Comparison of ENCODE assay signal across 11 mouse cellular contexts in genomic region chr12:85956251-85956650, GRCm38 (mm10).
DNase-seq lines count a peak whose midpoint lies in the region; TF ChIP-seq lines count a peak whose summit lies in the region.
"Had no signal": no experiment of that assay in that cellular context is flagged by ENCODE, and none has a peak within 500 bp of the region (broad histone marks: within the 10 kb centered on the region; RNA-seq: fewer than 3 reads in every experiment).

No protein-coding gene starts in this region.

- no peaks in the 10 kb centered on the region for H3K9me3 ChIP-seq in hindbrain, embryonic 10.5 days

- TF ChIP-seq CTCF in gastrocnemius, adult 2 months (IDR thresholded peaks at IDR 0.05) = no peak
- TF ChIP-seq CTCF in cortical plate, adult 2 months (IDR thresholded peaks at IDR 0.05; ENCODE audit: extremely low read depth, insufficient read depth, low read length) = no peak

- TF ChIP-seq POLR2A in cortical plate, adult 2 months (IDR thresholded peaks at IDR 0.05; ENCODE audit: extremely low read depth, insufficient read depth, low read length) = peak; percentile 62; the same call in 1 of the 2 replicates

- H3K4me1 ChIP-seq in cortical plate, adult 2 months (ENCODE audit: control insufficient read depth, insufficient read depth, low read length) = peaks cover 6% of the 10 kb centered on the region; the same call in 1 of the 2 replicates
- H3K4me1 ChIP-seq in hindbrain, embryonic 10.5 days (replicated peaks) = 0 out of 2 replicates have a peak, but pooled peaks cover 4% of the 10 kb centered on the region

- 93% methylated on average over 6 of the region's 6 CpGs for WGBS in hindbrain, embryonic 10.5 days

- H3K36me3 ChIP-seq in hindbrain, embryonic 10.5 days = peaks cover 23% of the 10 kb centered on the region

- DNase-seq in gastrocnemius, adult 2 months = no peak
- DNase-seq in gastrocnemius, postnatal 10 days = no peak
- peak; percentile 75 to 84 for DNase-seq in left cerebral cortex, adult 18-20 months (ENCODE audit: low spot score in 2 of 2)
- DNase-seq in right cerebral cortex, adult 2 months (ENCODE audit: low spot score in 2 of 2) = peak; percentile 76 to 82
- DNase-seq in retina, embryonic 14.5 days (ENCODE audit: low spot score) = no peak
- no peak for DNase-seq in hindbrain, embryonic 10.5 days (ENCODE audit: low spot score)
- DNase-seq in adipocyte (ENCODE audit: low spot score) = no peak
- DNase-seq: adrenal gland, postnatal 10 days; cerebellum, adult 11 months; liver, postnatal 0 days had no signal

- intact Hi-C loops in gastrocnemius, adult 2 months (cut with DNase I) = no loop called here

- H3K4me3 ChIP-seq in gastrocnemius, adult 2 months = no peak overlapping the region
- no peak overlapping the region for H3K4me3 ChIP-seq in cortical plate, adult 2 months (ENCODE audit: insufficient read depth, low read length)
- no peak overlapping the region for H3K4me3 ChIP-seq in hindbrain, embryonic 10.5 days

- 0 out of 2 replicates have a peak overlapping the region, but pooled peaks have one; percentile 8 for H3K27ac ChIP-seq in gastrocnemius, adult 2 months
- peak overlapping the region; percentile 63 for H3K27ac ChIP-seq in cortical plate, adult 2 months (ENCODE audit: insufficient read depth, low read length)
- no peak overlapping the region for H3K27ac ChIP-seq in hindbrain, embryonic 10.5 days

- no peaks in the 10 kb centered on the region for H3K27me3 ChIP-seq in hindbrain, embryonic 10.5 days (ENCODE audit: insufficient read depth, poor library complexity, severe bottlenecking)

Comparison
In these comparisons a context has a peak if more than half of its experiments do, and no peak if none do; other contexts are left out.
1. DNase-seq: peak in left cerebral cortex, adult 18-20 months (2 of 2) and right cerebral cortex, adult 2 months (2 of 2); none in gastrocnemius, adult 2 months (single experiment), gastrocnemius, postnatal 10 days (single experiment), retina, embryonic 14.5 days (single experiment), hindbrain, embryonic 10.5 days (single experiment) and adipocyte (single experiment).